Comparison of ENCODE assay signal across 15 mouse cellular contexts in the genomic region with DNA sequence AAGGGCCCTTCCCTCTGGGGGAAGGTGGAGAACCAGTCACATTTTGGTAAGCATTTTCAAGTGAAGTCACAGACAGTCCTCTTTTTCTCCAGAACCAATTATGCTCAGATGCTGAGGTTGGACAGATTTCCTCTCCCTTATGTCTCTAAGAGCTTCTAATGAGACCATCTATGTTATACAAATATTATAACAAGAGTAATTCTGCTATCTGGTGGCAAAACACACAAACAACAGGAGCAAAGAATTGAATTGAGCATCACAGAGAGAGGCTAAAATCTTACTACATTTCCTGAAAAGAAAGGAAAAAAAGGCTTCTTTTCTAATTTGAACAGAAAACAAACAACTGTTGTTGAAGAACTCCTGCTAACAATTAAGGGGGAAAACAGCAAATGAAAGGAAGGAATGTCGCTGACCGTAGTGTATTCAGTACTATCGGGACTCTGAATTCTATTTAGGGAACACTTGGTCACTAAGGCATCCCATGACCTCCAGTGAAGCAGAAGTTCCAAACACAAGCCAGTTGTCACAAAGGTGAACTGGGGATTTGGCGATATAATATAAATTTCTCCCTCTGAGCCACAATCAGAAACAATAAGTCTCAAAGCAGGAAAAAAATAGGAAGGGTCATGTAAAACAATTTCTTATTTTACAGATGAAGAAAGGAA. TPM values are rescaled to one million over a fixed set of nuclear protein-coding genes. Genes with fewer than 3 reads are reported as not detected.
DNase-seq lines count a peak whose midpoint lies in the region; ATAC-seq lines count a peak whose summit lies in the region.
"Had no signal": no experiment of that assay in that cellular context is flagged by ENCODE, and none has a peak within 500 bp of the region (broad histone marks: within the 10 kb centered on the region; RNA-seq: fewer than 3 reads in every experiment).

No protein-coding gene starts in this region.

- no peaks in the 10 kb centered on the region for H3K9me3 ChIP-seq in heart, embryonic 14.5 days (ENCODE audit: control insufficient read depth, low read length)
- H3K9me3 ChIP-seq in heart, embryonic 12.5 days (replicated peaks) = no peaks in the 10 kb centered on the region
- no peaks in the 10 kb centered on the region for H3K9me3 ChIP-seq in midbrain, embryonic 14.5 days (ENCODE audit: control insufficient read depth, low read length)
- no peaks in the 10 kb centered on the region for H3K9me3 ChIP-seq in midbrain, embryonic 15.5 days
- H3K9me3 ChIP-seq in heart, embryonic 15.5 days (replicated peaks) = no peaks in the 10 kb centered on the region
- H3K9me3 ChIP-seq: liver, embryonic 12.5 days; neural tube, embryonic 12.5 days had no signal

- H3K4me1 ChIP-seq in heart, embryonic 14.5 days (ENCODE audit: control insufficient read depth in 2 of 2, insufficient read depth in 2 of 2, low read length in 2 of 2) = peaks cover 0 to 2% of the 10 kb centered on the region in 2 experiments; a peak in 1 of 4 replicates
- H3K4me1 ChIP-seq in heart, embryonic 12.5 days (replicated peaks) = no peaks in the 10 kb centered on the region
- no peaks in the 10 kb centered on the region for H3K4me1 ChIP-seq in midbrain, embryonic 14.5 days (ENCODE audit: control insufficient read depth, insufficient read depth, low read length)
- no peaks in the 10 kb centered on the region for H3K4me1 ChIP-seq in midbrain, embryonic 15.5 days
- 0 out of 2 replicates have a peak, but pooled peaks cover 3% of the 10 kb centered on the region for H3K4me1 ChIP-seq in heart, embryonic 15.5 days (replicated peaks)
- H3K4me1 ChIP-seq: liver, embryonic 12.5 days; neural tube, embryonic 12.5 days had no signal

- H3K27ac ChIP-seq in heart, embryonic 14.5 days (replicated peaks in 1 of 2; ENCODE audit: control insufficient read depth in 1 of 2, insufficient read depth in 1 of 2, low read depth in 2 of 2, low read length in 2 of 2) = no peak overlapping the region
- H3K27ac ChIP-seq in heart, embryonic 12.5 days (ENCODE audit: poor library complexity, severe bottlenecking) = no peak overlapping the region
- no peak overlapping the region for H3K27ac ChIP-seq in midbrain, embryonic 14.5 days (replicated peaks; ENCODE audit: low read depth, low read length)
- H3K27ac ChIP-seq in midbrain, embryonic 15.5 days = no peak overlapping the region
- no peak overlapping the region for H3K27ac ChIP-seq in heart, embryonic 15.5 days
- H3K27ac ChIP-seq: liver, embryonic 12.5 days; neural tube, embryonic 12.5 days had no signal

- no peak overlapping the region for H3K9ac ChIP-seq in heart, embryonic 14.5 days (ENCODE audit: low read length)
- no peak overlapping the region for H3K9ac ChIP-seq in heart, embryonic 12.5 days
- H3K9ac ChIP-seq in midbrain, embryonic 14.5 days (replicated peaks; ENCODE audit: low read length) = no peak overlapping the region
- H3K9ac ChIP-seq in midbrain, embryonic 15.5 days = no peak overlapping the region
- H3K9ac ChIP-seq in heart, embryonic 15.5 days = no peak overlapping the region
- H3K9ac ChIP-seq: liver, embryonic 12.5 days; neural tube, embryonic 12.5 days had no signal

- H3K36me3 ChIP-seq in heart, embryonic 14.5 days (ENCODE audit: control insufficient read depth, insufficient read depth, low read length) = no peaks in the 10 kb centered on the region
- H3K36me3 ChIP-seq in heart, embryonic 12.5 days = no peaks in the 10 kb centered on the region
- H3K36me3 ChIP-seq in midbrain, embryonic 14.5 days (ENCODE audit: control insufficient read depth, insufficient read depth, low read length) = no peaks in the 10 kb centered on the region
- H3K36me3 ChIP-seq in midbrain, embryonic 15.5 days (replicated peaks) = no peaks in the 10 kb centered on the region
- no peaks in the 10 kb centered on the region for H3K36me3 ChIP-seq in heart, embryonic 15.5 days
- H3K36me3 ChIP-seq: liver, embryonic 12.5 days; neural tube, embryonic 12.5 days had no signal

- H3K4me2 ChIP-seq in heart, embryonic 14.5 days (ENCODE audit: low read length) = peak overlapping the region; percentile 34; the same call in 1 of the 2 replicates
- H3K4me2 ChIP-seq in heart, embryonic 12.5 days = no peak overlapping the region
- no peak overlapping the region for H3K4me2 ChIP-seq in midbrain, embryonic 14.5 days (ENCODE audit: low read length)
- no peak overlapping the region for H3K4me2 ChIP-seq in midbrain, embryonic 15.5 days
- 0 out of 2 replicates have a peak overlapping the region, but pooled peaks have one; percentile 23 for H3K4me2 ChIP-seq in heart, embryonic 15.5 days
- H3K4me2 ChIP-seq: liver, embryonic 12.5 days; neural tube, embryonic 12.5 days had no signal

- H3K4me3 ChIP-seq in heart, embryonic 14.5 days (ENCODE audit: control insufficient read depth in 1 of 2, insufficient read depth in 1 of 2, low read depth in 1 of 2, low read length in 2 of 2) = no peak overlapping the region
- H3K4me3 ChIP-seq in heart, embryonic 12.5 days = no peak overlapping the region
- no peak overlapping the region for H3K4me3 ChIP-seq in midbrain, embryonic 14.5 days (replicated peaks; ENCODE audit: low read depth, low read length)
- H3K4me3 ChIP-seq in midbrain, embryonic 15.5 days = no peak overlapping the region
- H3K4me3 ChIP-seq in heart, embryonic 15.5 days = no peak overlapping the region
- H3K4me3 ChIP-seq: erythroblast, embryonic 14.5 days; liver, embryonic 12.5 days; neural tube, embryonic 12.5 days had no signal

- WGBS in heart, embryonic 14.5 days = 31% methylated on average over 4 of the region's 4 CpGs
- 43% methylated on average over 4 of the region's 4 CpGs for WGBS in heart, embryonic 12.5 days
- WGBS in midbrain, embryonic 14.5 days = 74% methylated on average over 4 of the region's 4 CpGs
- 58% methylated on average over 4 of the region's 4 CpGs for WGBS in midbrain, embryonic 15.5 days
- 45% methylated on average over 4 of the region's 4 CpGs for WGBS in heart, embryonic 15.5 days

- no peaks in the 10 kb centered on the region for H3K27me3 ChIP-seq in heart, embryonic 14.5 days (ENCODE audit: control insufficient read depth, insufficient read depth, low read length)
- H3K27me3 ChIP-seq in heart, embryonic 12.5 days (replicated peaks) = no peaks in the 10 kb centered on the region
- no peaks in the 10 kb centered on the region for H3K27me3 ChIP-seq in midbrain, embryonic 14.5 days (ENCODE audit: control insufficient read depth, insufficient read depth, low read length)
- H3K27me3 ChIP-seq in midbrain, embryonic 15.5 days (replicated peaks) = no peaks in the 10 kb centered on the region
- H3K27me3 ChIP-seq in heart, embryonic 15.5 days = no peaks in the 10 kb centered on the region
- H3K27me3 ChIP-seq: liver, embryonic 12.5 days; neural tube, embryonic 12.5 days had no signal

- no peak for ATAC-seq in heart, embryonic 14.5 days (ENCODE audit: insufficient number of reproducible peaks, insufficient read depth, low FRiP score, low read depth)
- no peak for ATAC-seq in heart, embryonic 12.5 days (ENCODE audit: insufficient number of reproducible peaks, low FRiP score)
- no peak for ATAC-seq in midbrain, embryonic 14.5 days (ENCODE audit: low FRiP score, low TSS enrichment)
- ATAC-seq in midbrain, embryonic 15.5 days (replicated peaks) = no peak
- no peak for ATAC-seq in heart, embryonic 15.5 days (replicated peaks; ENCODE audit: insufficient number of reproducible peaks, insufficient read depth, low FRiP score, low read depth)
- ATAC-seq: intestine, embryonic 16.5 days; liver, embryonic 12.5 days had no signal

- peak; percentile 46 for DNase-seq in midbrain, embryonic 14.5 days
- no peak for DNase-seq in c-Kit-positive CD71-positive TER-119-positive erythroid progenitor cells, embryonic 14.5 days (ENCODE audit: low spot score)
- no peak for DNase-seq in natural killer cell, adult 2 months (ENCODE audit: low spot score in 2 of 2)
- DNase-seq: adrenal gland, adult 8-10 months; cerebellum, adult 2 months; spleen, adult 18-20 months; thymus, adult 2 months had no signal

RNA-seq across cellular contexts. Expression of gene Rpl36a-ps1, which starts 42.4 kb away (rescaled TPM):
- polyA plus RNA-seq in heart, embryonic 14.5 days (2014; fragmentation: Nextera tagmentation; extraction: Ambion mirVana) = 1.3 and 1.6 TPM in 2 replicates
- 0.87 and 1.1 TPM in 2 replicates for polyA plus RNA-seq in heart, embryonic 12.5 days (2016; fragmentation: Nextera tagmentation; extraction: Ambion mirVana)
- 0.72 TPM in 1 of 2 replicates, not detected in the other for polyA plus RNA-seq in midbrain, embryonic 14.5 days (2014; fragmentation: Nextera tagmentation; extraction: Ambion mirVana)
- polyA plus RNA-seq in midbrain, embryonic 15.5 days (2015; fragmentation: Nextera tagmentation; extraction: Ambion mirVana) = not detected in 2 replicates
- 0.79 and 1.2 TPM in 2 replicates for polyA plus RNA-seq in heart, embryonic 15.5 days (2015; fragmentation: Nextera tagmentation; extraction: Ambion mirVana)
- polyA plus RNA-seq: neural tube, embryonic 12.5 days; thymus, adult 2 months had no signal

Comparison
In these comparisons a context has a peak if more than half of its experiments do, and no peak if none do; other contexts are left out.
1. H3K4me2 ChIP-seq: peak in heart, embryonic 14.5 days (single experiment) and heart, embryonic 15.5 days (single experiment); none in heart, embryonic 12.5 days (single experiment), midbrain, embryonic 14.5 days (single experiment) and midbrain, embryonic 15.5 days (single experiment).